Mouse (Mus musculus) heart, postnatal 0 days (tissue): ENCODE measurements around the gene Tcam1.

Experiments
- CTCF ChIP-seq: IDR thresholded peaks from 2 replicates; pipeline ENCODE4 v1.5.1; 2016; ENCODE audit warnings: antibody characterized with exemption, control low read depth, low read depth
- EP300 ChIP-seq: IDR thresholded peaks from 2 replicates; pipeline ENCODE4 v1.6.1; 2016; ENCODE audit warnings: antibody characterized with exemption, low read depth

- TF ChIP-seq CTCF (no peak), EP300 (no peak)
Measured at GRCm38 (mm10) chr11:106249326-106249725, 27.1 kb upstream of the Tcam1 start.
